Mouse (Mus musculus) splenic B cell, adult 2 months (primary cell): ENCODE data around the gene Flot2.

Experiments
- DNase-seq: peaks from one replicate; pipeline ENCODE4 v3.0.0-alpha.2; 2011; ENCODE audit warnings: low read depth, low spot score
- H3K27me3 ChIP-seq: 2 replicates; pipeline ENCODE4 v1.6.1; 2012; ENCODE audit warnings: mild to moderate bottlenecking, low read length, moderate library complexity, mixed read lengths; ENCODE audit not compliant: control insufficient read depth, poor library complexity, insufficient read depth, severe bottlenecking
- H3K36me3 ChIP-seq: 2 replicates; pipeline ENCODE4 v1.6.1; 2012; ENCODE audit warnings: mild to moderate bottlenecking, low read length, moderate library complexity, mixed read lengths; ENCODE audit not compliant: control insufficient read depth, poor library complexity, insufficient read depth, severe bottlenecking

The Flot2 gene

GRCm38 (mm10) chr11:78104501-78104900, 66.8 kb downstream of the Flot2 start:
- no peak for DNase-seq
- Histone ChIP-seq H3K27me3 (no peaks in the 10 kb centered on the region), H3K36me3 (no peaks in the 10 kb centered on the region)
